Mouse (Mus musculus) kidney, postnatal 0 days (tissue): ENCODE data around the gene Ksr1. TPM values are rescaled to one million over a fixed set of nuclear protein-coding genes. Genes with fewer than 3 reads are reported as not detected.

Experiments
- ATAC-seq: fragments of 200-750 bp; cut with Nextera tagmentation; replicated peaks from 2 replicates; pipeline ENCODE4 v1.8.0; 2017; ENCODE audit warnings: low read depth, moderate number of reproducible peaks, moderate TSS enrichment, moderate library complexity; ENCODE audit not compliant: low FRiP score
- DNase-seq: peaks from one replicate; pipeline ENCODE4 v3.0.0-alpha.2; 2016; ENCODE audit warnings: low spot score
- H3K27ac ChIP-seq: fragments of 300-500 bp; sonication (generic); 2 replicates; pipeline ENCODE4 v1.5.1; 2014; ENCODE audit warnings: mild to moderate bottlenecking
- H3K27me3 ChIP-seq: fragments of 300-500 bp; sonication (generic); 2 replicates; pipeline ENCODE4 v1.6.1; 2014; ENCODE audit warnings: low read length, mixed read lengths; ENCODE audit not compliant: insufficient read depth
- H3K36me3 ChIP-seq: fragments of 300-500 bp; sonication (generic); 2 replicates; pipeline ENCODE4 v1.6.1; 2014; ENCODE audit warnings: low read length, mixed read lengths; ENCODE audit not compliant: insufficient read depth
- H3K4me1 ChIP-seq: fragments of 300-500 bp; sonication (generic); replicated peaks from 2 replicates; pipeline ENCODE4 v1.6.1; 2014; ENCODE audit warnings: antibody characterized with exemption, low read length, mixed read lengths; ENCODE audit not compliant: insufficient read depth
- H3K4me2 ChIP-seq: fragments of 300-500 bp; sonication (generic); 2 replicates; pipeline ENCODE4 v1.6.1; 2014; ENCODE audit warnings: mild to moderate bottlenecking, low read length, moderate library complexity, mixed read lengths
- H3K4me3 ChIP-seq: fragments of 300-500 bp; sonication (generic); replicated peaks from 2 replicates; pipeline ENCODE4 v1.5.1; 2014; ENCODE audit warnings: low read depth, low read length
- H3K9ac ChIP-seq: fragments of 300-500 bp; sonication (generic); 2 replicates; pipeline ENCODE4 v1.6.1; 2014; ENCODE audit warnings: low read depth, low read length
- H3K9me3 ChIP-seq: fragments of 300-500 bp; sonication (generic); replicated peaks from 2 replicates; pipeline ENCODE4 v1.6.1; 2016; ENCODE audit warnings: low read length, inconsistent platforms, mixed read lengths
- CTCF ChIP-seq: IDR thresholded peaks from 2 replicates; pipeline ENCODE4 v1.5.1; 2016; ENCODE audit warnings: antibody characterized with exemption, low read depth, mild to moderate bottlenecking, moderate library complexity
- WGBS: fragments of 180-500 bp; shearing (Covaris S2); extraction: QIAGEN DNeasy Blood & Tissue Kit; methylation state at CpG from one replicate; pipeline ENCODE4 v1.1.7; 2014; 5-methylcytosine and 5-hydroxymethylcytosine counted together
- polyA plus RNA-seq: library from polyadenylated mRNA; unstranded; fragments of >200 nt; fragmentation: Nextera tagmentation; extraction: Ambion mirVana; gene quantifications from 2 replicates; pipeline ENCODE4 v1.2.1, GENCODE M21; 2015

Ksr1 gene
- polyA plus RNA-seq, 1 experiment from 2014 or later, result 1.8 TPM

- no peak for TF ChIP-seq CTCF
- Histone ChIP-seq H3K27ac (no peak overlapping the region), H3K36me3 (no peaks in the 10 kb centered on the region), H3K4me3 (no peak overlapping the region), H3K9ac (no peak overlapping the region), H3K27me3 (no peaks in the 10 kb centered on the region), H3K9me3 (no peaks in the 10 kb centered on the region), H3K4me2 (no peak overlapping the region), H3K4me1 (peaks cover 29% of the 10 kb centered on the region)
- no peak for DNase-seq
- ATAC-seq, result no peak
- 34% methylated on average over 4 of the region's 4 CpGs for WGBS
Measured at GRCm38 (mm10) chr11:79057809-79058208, 88.4 kb downstream of the Ksr1 start.

GRCm38 (mm10) chr11:79056891-79057290, 89.3 kb downstream of the Ksr1 start:
- no peaks in the 10 kb centered on the region for H3K9me3 ChIP-seq
- WGBS, result 30% methylated on average over 4 of the region's 4 CpGs
- no peak for TF ChIP-seq CTCF
- no peaks in the 10 kb centered on the region for H3K36me3 ChIP-seq
- no peak for DNase-seq
- no peaks in the 10 kb centered on the region for H3K27me3 ChIP-seq
- no peak for ATAC-seq
- H3K9ac ChIP-seq, result no peak overlapping the region
- H3K4me3 ChIP-seq, result no peak overlapping the region
- H3K4me2 ChIP-seq, result no peak overlapping the region
- no peak overlapping the region for H3K27ac ChIP-seq
- H3K4me1 ChIP-seq, result peaks cover 29% of the 10 kb centered on the region

- H3K9ac ChIP-seq, result no peak overlapping the region
- ATAC-seq (no peak), DNase-seq (peak; percentile 29)
- H3K27me3 ChIP-seq, result no peaks in the 10 kb centered on the region
- H3K4me1 ChIP-seq, result peaks cover 29% of the 10 kb centered on the region
- H3K4me3 ChIP-seq, result no peak overlapping the region
- 53% methylated on average over 2 of the region's 2 CpGs for WGBS
- H3K4me2 ChIP-seq, result no peak overlapping the region
- no peaks in the 10 kb centered on the region for H3K9me3 ChIP-seq
- no peaks in the 10 kb centered on the region for H3K36me3 ChIP-seq
- no peak overlapping the region for H3K27ac ChIP-seq
- TF ChIP-seq CTCF, result no peak
Measured at GRCm38 (mm10) chr11:79056027-79056426, 90.2 kb downstream of the Ksr1 start.

GRCm38 (mm10) chr11:79055161-79055560, 91.0 kb downstream of the Ksr1 start:
- H3K9me3 ChIP-seq, result no peaks in the 10 kb centered on the region
- no peak overlapping the region for H3K9ac ChIP-seq
- H3K4me3 ChIP-seq, result no peak overlapping the region
- no peak for TF ChIP-seq CTCF
- no peak overlapping the region for H3K4me2 ChIP-seq
- peaks cover 27% of the 10 kb centered on the region for H3K4me1 ChIP-seq
- WGBS, result 78% methylated on average over 8 of the region's 8 CpGs
- H3K36me3 ChIP-seq, result no peaks in the 10 kb centered on the region
- peak overlapping the region; percentile 36; the same call in 1 of the 2 replicates for H3K27ac ChIP-seq
- DNase-seq, result no peak
- no peak for ATAC-seq
- no peaks in the 10 kb centered on the region for H3K27me3 ChIP-seq

GRCm38 (mm10) chr11:79054161-79055152, 91.8 kb downstream of the Ksr1 start:
- no peak for TF ChIP-seq CTCF
- no peaks in the 10 kb centered on the region for H3K27me3 ChIP-seq
- H3K4me3 ChIP-seq, result no peak overlapping the region
- no peak overlapping the region for H3K4me2 ChIP-seq
- H3K27ac ChIP-seq, result peak overlapping the region; percentile 36; the same call in 1 of the 2 replicates
- H3K9ac ChIP-seq, result no peak overlapping the region
- peak; percentile 60 for DNase-seq
- WGBS, result 72% methylated on average over 9 of the region's 9 CpGs
- peaks cover 20% of the 10 kb centered on the region; the same call in 1 of the 2 replicates for H3K4me1 ChIP-seq
- ATAC-seq, result peak; percentile 16; the same call in 1 of the 2 replicates
- H3K9me3 ChIP-seq, result no peaks in the 10 kb centered on the region
- no peaks in the 10 kb centered on the region for H3K36me3 ChIP-seq

- H3K4me2 ChIP-seq, result no peak overlapping the region
- no peaks in the 10 kb centered on the region for H3K36me3 ChIP-seq
- no peak for DNase-seq
- H3K27ac ChIP-seq, result no peak overlapping the region
- peaks cover 20% of the 10 kb centered on the region; the same call in 1 of the 2 replicates for H3K4me1 ChIP-seq
- H3K27me3 ChIP-seq, result no peaks in the 10 kb centered on the region
- no peaks in the 10 kb centered on the region for H3K9me3 ChIP-seq
- TF ChIP-seq CTCF, result no peak
- no peak overlapping the region for H3K4me3 ChIP-seq
- ATAC-seq, result no peak
- no peak overlapping the region for H3K9ac ChIP-seq
Measured at GRCm38 (mm10) chr11:79053437-79053836, 92.8 kb downstream of the Ksr1 start.
